Mouse (Mus musculus) stomach, postnatal 0 days (tissue): Measurements from ENCODE around the gene Prr18.

Experiments used
- CTCF ChIP-seq: IDR thresholded peaks from 2 replicates; pipeline ENCODE4 v1.5.1; 2016; ENCODE audit warnings: antibody characterized with exemption, low read depth, mild to moderate bottlenecking, moderate library complexity
- EP300 ChIP-seq: optimal IDR thresholded peaks from 2 replicates; pipeline ENCODE3; 2016; ENCODE audit warnings: antibody characterized with exemption

DNA sequence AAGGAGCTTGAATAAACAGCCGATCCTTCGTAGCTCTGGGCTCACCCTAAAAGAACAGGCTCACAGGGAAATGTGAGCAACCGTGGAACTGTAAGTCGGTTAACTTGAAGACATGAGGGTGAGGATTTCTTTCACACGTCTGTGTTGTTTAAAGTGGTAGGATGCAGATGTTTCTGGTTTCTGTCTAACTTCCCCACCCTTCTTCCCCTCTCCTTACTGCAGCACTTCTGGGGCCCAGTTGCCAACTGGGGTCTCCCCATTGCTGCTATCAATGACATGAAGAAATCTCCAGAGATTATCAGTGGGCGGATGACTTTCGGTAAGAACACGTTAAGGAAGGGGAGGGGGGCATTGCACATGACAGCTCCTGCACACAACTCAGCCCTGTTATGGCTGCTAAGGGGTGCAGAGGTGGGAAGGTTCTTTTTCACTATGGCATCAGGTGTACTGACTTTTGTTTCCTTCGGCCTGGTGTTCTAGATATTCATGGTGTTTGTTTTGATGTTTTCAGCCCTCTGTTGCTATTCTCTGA is 40.9 kb upstream of the Prr18 start:
- no peak for TF ChIP-seq CTCF
- TF ChIP-seq EP300 = no peak
